Mouse (Mus musculus) ovary, adult 18-20 months (tissue): Measurements from ENCODE around the gene Galnt3.

Experiments
- DNase-seq: peaks from one replicate; pipeline ENCODE4 v3.0.0; 2022; ENCODE audit warnings: low spot score, mixed read lengths

Galnt3 gene

GRCm38 (mm10) chr2:66103740-66104436 lies 20.9 kb downstream of the Galnt3 start:
- no peak for DNase-seq

GRCm38 (mm10) chr2:66101686-66102304 lies 23.0 kb downstream of the Galnt3 start:
- no peak for DNase-seq

- no peak for DNase-seq
These were observed 24.0 kb downstream of the Galnt3 start for GRCm38 (mm10) chr2:66100671-66101351.

DNA sequence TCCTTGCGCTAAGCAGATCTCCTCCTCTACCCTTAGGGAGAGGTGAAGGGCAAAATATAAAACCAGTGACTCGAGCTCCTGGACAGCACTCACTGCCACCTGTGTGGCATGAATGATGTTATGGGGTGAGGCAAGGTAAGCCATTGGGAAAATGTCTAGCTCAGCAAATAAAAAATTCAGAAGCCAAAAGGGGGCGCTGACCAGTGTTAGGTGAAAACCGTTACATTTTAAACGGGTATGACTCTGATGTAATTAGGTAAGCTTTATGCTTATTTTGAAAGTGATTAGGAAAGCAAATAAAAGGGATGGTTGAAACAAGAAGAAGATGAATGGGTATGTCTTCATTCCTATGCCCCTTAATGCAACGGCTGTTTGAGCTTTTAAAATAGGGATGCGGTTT lies 24.6 kb downstream of the Galnt3 start:
- DNase-seq, result no peak

GRCm38 (mm10) chr2:66094622-66095181 lies 30.1 kb downstream of the Galnt3 start:
- no peak for DNase-seq

- DNase-seq, result no peak
These were observed 33.5 kb downstream of the Galnt3 start for GRCm38 (mm10) chr2:66091296-66091695.

GRCm38 (mm10) chr2:66081876-66082275 lies 42.9 kb downstream of the Galnt3 start:
- no peak for DNase-seq

DNA sequence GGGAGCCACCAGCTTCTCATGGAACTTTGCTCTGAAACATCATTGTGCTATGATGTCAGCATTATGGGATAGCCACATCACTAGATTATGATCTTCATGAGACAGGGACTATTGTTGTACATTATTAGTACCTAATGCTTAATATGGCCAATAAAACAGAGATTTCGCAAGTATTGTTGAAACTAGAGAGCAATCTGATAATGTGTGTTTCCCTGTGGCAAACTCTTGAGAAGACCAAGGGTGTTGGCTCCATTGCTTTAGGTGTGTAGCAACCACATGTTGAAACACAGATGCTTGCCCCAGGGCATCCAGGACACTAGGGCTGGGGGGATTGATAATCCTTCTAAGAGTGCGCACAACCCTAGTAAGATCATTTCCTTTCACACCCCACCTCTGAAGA lies 44.1 kb downstream of the Galnt3 start:
- DNase-seq, result no peak

DNA sequence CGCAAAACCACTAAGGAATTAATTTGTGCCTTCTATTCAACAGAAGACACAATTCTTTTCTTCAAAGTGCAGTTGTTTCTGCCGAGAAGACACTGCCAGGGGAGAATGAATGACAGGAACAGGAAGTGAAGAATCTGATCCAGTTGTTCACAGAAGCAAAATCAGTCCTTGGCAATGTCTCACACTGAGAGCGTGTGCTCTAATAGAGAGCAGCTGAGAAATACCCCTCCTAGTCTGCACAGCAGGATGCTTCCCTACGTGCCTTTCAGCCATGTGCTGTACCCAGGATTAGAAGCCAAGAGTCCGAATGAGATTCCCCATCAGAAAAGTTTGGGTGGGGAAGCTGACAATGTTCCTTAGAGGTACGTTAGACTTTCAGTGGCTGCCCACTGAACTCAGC lies 55.3 kb downstream of the Galnt3 start:
- DNase-seq, result no peak

DNA sequence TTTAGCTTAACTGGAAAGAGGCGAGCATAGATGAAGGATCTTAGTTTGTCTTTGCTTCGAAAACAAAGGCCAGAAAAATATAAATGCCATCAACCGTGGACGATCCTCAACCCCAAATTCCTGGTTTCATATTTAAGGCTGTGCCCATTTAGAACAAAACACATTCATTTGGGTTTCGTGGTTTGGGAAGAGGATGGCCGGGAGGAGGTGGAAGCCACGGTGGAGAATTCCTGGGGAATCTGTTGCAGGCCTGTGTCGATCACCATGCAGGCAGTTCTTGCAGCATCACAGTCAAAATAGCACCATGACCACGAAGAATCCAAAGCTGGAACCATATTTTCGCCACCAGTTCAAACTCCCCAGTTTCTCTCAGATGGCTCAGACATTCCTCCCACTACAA lies 61.5 kb downstream of the Galnt3 start:
- DNase-seq, result no peak

GRCm38 (mm10) chr2:66044405-66045089 lies 80.2 kb downstream of the Galnt3 start:
- no peak for DNase-seq

GRCm38 (mm10) chr2:66043441-66044404 lies 81.1 kb downstream of the Galnt3 start:
- no peak for DNase-seq

DNA sequence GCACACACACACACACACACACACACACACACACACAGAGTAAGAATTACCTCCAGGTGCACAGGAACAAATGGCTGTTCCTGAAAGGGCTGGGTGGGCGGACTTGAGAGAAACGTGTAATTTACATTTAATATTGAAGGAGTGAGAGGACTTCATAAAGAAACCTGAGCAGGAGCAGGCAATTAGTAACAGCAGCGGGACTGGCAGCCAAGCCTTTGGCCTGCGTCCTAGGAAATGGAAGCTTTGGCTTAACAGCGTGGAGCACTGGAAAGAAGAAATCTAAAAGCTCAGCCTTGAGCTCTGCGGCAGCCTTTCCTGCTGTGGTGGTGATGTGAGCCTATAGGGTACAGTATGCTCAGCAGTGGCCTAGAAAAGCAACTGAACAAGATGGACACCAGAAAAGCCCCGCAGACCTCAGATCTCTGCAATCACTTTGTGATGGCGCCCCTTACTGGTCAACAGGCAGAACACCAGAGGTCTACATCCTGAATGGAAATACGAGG lies 82.8 kb downstream of the Galnt3 start:
- no peak for DNase-seq

GRCm38 (mm10) chr2:66041203-66041916 lies 83.4 kb downstream of the Galnt3 start:
- DNase-seq, result no peak

DNA sequence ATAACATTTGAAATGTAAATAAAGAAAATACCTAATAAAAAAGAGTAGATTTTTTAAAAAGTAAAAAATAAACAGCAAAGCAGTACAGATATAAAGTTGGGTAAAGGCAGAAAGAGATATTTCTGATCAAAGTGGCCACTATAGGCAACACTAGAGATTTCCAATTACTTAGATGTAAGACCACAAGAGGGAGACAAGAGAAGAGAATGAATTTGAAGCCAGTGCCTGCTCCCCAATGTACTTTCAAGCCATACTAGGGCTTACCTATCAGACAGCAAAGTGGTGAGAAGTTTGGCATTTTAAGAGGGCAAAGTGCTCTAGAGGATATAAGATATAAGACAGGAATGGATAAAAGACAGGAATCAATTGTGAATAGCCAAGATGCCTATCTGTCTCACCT lies 84.2 kb downstream of the Galnt3 start:
- DNase-seq, result no peak

DNA sequence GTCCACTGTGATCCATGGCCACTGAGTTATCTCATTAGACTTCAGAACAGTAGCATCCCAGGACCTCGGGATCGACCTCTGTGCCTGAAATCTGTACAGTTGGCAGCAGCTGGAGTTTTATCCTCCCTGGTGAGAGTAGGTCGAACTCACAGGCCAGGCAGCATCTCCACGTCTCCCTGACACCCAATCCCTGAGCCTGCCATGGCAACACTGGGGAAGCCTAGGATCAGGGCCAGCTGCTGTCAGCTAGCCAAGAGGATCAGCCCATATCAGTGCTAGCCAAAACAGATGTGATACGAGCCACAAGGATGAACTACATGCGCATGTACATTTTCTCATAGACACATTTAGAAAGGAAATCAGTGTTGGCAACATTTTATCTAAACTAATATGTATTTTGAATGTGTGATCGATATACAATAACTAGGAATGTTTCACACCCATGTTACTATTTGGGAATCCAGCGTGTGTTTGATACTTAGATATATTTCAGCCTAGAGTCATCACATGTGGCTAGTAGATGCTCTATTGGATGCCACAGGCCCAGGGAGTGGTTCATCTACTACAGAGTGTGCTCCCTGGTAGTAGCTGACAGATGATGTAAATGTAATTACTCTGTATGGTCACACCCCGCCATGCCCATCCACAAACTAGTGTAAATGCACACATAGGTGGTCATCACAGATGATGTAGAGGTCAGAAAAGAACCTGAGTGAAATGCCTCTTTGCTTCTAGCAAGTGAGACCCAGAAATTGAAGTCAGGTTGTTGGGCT lies 89.7 kb downstream of the Galnt3 start:
- DNase-seq, result peak; percentile 74
